Mouse (Mus musculus) C2C12 (cell line): Measurements from ENCODE around the gene Nxph1. TPM values are rescaled to one million over a fixed set of nuclear protein-coding genes. Genes with fewer than 3 reads are reported as not detected.

Experiments used
- H3K27me3 ChIP-seq: one replicate; pipeline ENCODE4 v1.6.1; 2011; ENCODE audit not compliant: control insufficient read depth, insufficient read depth, insufficient read length
- H3K36me3 ChIP-seq: one replicate; pipeline ENCODE4 v1.6.1; 2011; ENCODE audit not compliant: control insufficient read depth, insufficient read depth
- H3K4me3 ChIP-seq: one replicate; pipeline ENCODE4 v1.5.1; 2011; ENCODE audit warnings: mild to moderate bottlenecking, control low read depth; ENCODE audit not compliant: poor library complexity, insufficient read depth, severe bottlenecking
- H3K79me2 ChIP-seq: one replicate; pipeline ENCODE4 v1.6.1; 2011; ENCODE audit not compliant: control insufficient read depth, insufficient read depth
- H3K79me3 ChIP-seq: one replicate; pipeline ENCODE4 v1.6.1; 2011; ENCODE audit warnings: low read depth, control low read depth
- H3ac ChIP-seq: one replicate; pipeline ENCODE3; 2011; ENCODE audit warnings: low read depth; ENCODE audit not compliant: control insufficient read depth, insufficient read length
- CEBPB ChIP-seq: IDR thresholded peaks from one replicate; pipeline ENCODE4 v1.6.1; 2011; ENCODE audit warnings: low read depth, mild to moderate bottlenecking, control low read depth, moderate library complexity
- CTCF ChIP-seq: IDR thresholded peaks from one replicate; pipeline ENCODE4 v1.5.1; 2011; ENCODE audit not compliant: control insufficient read depth, insufficient read depth, insufficient read length
- FOSL1 ChIP-seq: IDR thresholded peaks from one replicate; pipeline ENCODE4 v1.8.0; 2011; ENCODE audit warnings: mild to moderate bottlenecking, low read length; ENCODE audit not compliant: poor library complexity, insufficient read depth, severe bottlenecking
- MAX ChIP-seq: IDR thresholded peaks from one replicate; pipeline ENCODE4 v1.6.1; 2011; ENCODE audit warnings: mild to moderate bottlenecking, control low read depth
- MYOD1 ChIP-seq: IDR thresholded peaks from one replicate; pipeline ENCODE4 v1.6.1; 2011; ENCODE audit warnings: low read depth; ENCODE audit not compliant: control insufficient read depth, insufficient read length
- MYOG ChIP-seq: IDR thresholded peaks from one replicate; pipeline ENCODE4 v1.6.1; 2011; ENCODE audit not compliant: control insufficient read depth, insufficient read length; ENCODE audit errors: extremely low read depth
- USF1 ChIP-seq: IDR thresholded peaks from one replicate; pipeline ENCODE4 v1.6.1; 2011; ENCODE audit warnings: low read depth, mild to moderate bottlenecking, control low read depth, moderate library complexity
- long read RNA-seq, 2 experiments: library from polyadenylated mRNA; unstranded; transcript quantifications; one replicate each; pipeline ENCODE4 v2.0.0; 2019 to 2020
- polyA plus RNA-seq: library from polyadenylated mRNA; unstranded; fragments of >200 nt; fragmentation: generic; extraction: Trizol; gene quantifications from one replicate; pipeline ENCODE4 v1.2.1, GENCODE M21; 2012; ENCODE audit warnings: missing spikeins

Nxph1 gene
- not detected for polyA plus RNA-seq
- long read RNA-seq, experiment 1 = 0 reads
- long read RNA-seq, experiment 2 = 0 reads

DNA sequence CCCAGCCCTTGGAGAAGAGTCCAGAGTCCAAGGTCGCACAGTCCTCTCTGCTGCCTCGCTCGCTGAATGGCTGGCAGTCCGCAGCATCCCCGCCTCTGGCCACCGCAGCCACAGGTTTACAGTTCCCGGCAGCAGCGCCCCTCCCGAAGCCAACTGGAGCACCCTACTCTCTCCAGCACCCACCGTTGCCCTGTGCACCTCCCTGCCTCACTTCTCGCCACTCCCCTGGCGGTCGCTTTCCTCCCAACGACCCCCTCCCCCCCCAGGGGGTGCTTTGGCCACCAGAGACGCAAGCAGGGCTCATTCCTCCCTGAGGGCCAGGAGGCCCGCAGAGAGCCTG, at the start of gene Nxph1:
Gene Nxph1, plus strand, starts transcription at position 301 of the 340 bp plus-strand sequence.
- H3K79me3 ChIP-seq = no peaks in the 10 kb centered on the region
- peaks cover 38% of the 10 kb centered on the region for H3K27me3 ChIP-seq
- H3K4me3 ChIP-seq = no peak within 1 kb of the TSS
- no peak within 1 kb of the TSS for H3ac ChIP-seq
- H3K79me2 ChIP-seq = no peaks in the 10 kb centered on the region
- no peak for TF ChIP-seq MYOD1
- no peak for TF ChIP-seq CEBPB
- no peak for TF ChIP-seq MAX
- TF ChIP-seq MYOG = no peak
- no peak for TF ChIP-seq FOSL1
- no peak for TF ChIP-seq USF1
- TF ChIP-seq CTCF = no peak
- no peaks in the 10 kb centered on the region for H3K36me3 ChIP-seq

DNA sequence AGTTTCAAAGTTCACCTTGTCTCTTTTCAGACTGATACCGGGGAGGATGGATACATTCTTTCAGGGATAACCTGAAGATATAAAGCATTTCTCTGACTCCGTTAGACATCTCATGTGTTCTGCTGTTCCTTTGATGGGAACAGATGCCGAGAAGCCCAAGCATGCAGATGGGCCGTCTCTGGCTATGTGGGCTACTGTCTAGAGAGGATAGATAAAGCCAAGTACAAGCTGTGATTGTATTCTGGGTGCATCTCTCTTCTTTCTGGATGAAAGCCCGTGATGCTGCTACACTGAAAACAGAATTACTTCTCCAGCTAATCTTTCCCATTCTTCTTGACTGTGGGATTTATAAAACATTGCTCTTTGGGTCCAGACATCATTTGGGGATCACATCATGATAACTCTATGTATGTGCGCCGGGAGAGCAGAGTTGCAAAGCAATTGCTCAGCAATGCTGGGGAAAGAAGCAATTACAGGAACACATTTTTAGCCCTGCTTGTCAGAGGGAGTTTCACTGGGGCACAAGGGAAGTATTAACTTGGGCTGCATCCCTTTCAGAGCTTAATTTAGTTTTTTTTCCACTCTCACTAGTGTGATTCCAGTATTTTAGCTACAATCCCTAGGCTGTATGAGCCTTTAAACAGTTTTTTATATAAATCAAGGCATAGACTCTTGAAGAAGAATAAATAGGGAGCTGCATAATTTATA, 48.1 kb upstream of the Nxph1 start:
- no peaks in the 10 kb centered on the region for H3K79me3 ChIP-seq
- H3K79me2 ChIP-seq = no peaks in the 10 kb centered on the region
- no peaks in the 10 kb centered on the region for H3K27me3 ChIP-seq
- H3ac ChIP-seq = no peak overlapping the region
- H3K4me3 ChIP-seq = no peak overlapping the region
- TF ChIP-seq CTCF (no peak), FOSL1 (no peak), MYOG (no peak), MYOD1 (no peak), MAX (no peak), CEBPB (no peak), USF1 (no peak)
- no peaks in the 10 kb centered on the region for H3K36me3 ChIP-seq

DNA sequence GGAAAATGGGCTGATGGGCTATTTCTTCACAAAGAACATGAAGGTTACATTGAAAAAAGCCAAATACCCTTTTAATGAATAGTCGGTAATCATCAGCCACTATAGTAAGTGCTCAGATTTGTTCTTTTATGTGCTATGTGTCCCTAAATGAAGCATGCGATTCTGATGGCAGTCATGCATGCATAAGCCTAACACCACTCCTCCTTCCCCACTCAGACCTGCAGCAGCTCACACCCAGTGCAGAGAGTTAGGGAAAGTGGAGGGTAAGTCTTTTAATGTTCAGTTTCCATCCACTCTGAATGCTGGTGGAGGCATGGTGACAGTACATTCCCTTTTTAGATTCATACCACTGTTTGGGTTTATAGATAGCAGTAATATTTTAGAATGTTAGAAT, 47.5 kb upstream of the Nxph1 start:
- no peak for TF ChIP-seq CEBPB
- Histone ChIP-seq H3K79me2 (no peaks in the 10 kb centered on the region), H3K36me3 (no peaks in the 10 kb centered on the region), H3K27me3 (no peaks in the 10 kb centered on the region), H3K4me3 (no peak overlapping the region), H3ac (no peak overlapping the region), H3K79me3 (no peaks in the 10 kb centered on the region)

DNA sequence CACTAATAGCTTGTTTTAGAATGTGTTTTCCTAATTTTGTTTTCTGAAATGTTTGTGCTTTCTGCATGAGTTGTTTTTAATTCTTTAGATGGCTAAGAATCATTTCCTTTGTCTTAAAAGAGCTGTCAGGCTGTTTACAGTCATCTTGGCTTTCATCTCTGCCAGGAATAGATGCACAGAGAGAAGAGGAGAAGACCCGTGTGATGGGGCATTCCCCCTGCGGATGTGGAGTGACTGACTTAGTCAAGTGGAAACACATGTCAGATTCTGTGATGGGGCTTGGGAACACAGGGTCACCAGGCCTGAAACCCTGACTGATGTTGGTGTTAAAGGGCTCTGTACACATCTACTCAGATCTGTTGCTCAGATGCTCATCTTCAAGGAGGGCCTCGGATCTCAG, 40.3 kb upstream of the Nxph1 start:
- H3K4me3 ChIP-seq = no peak overlapping the region
- TF ChIP-seq FOSL1 (no peak), MAX (no peak), MYOG (no peak), MYOD1 (no peak), USF1 (no peak), CTCF (no peak), CEBPB (no peak)
- H3K79me2 ChIP-seq = no peaks in the 10 kb centered on the region
- no peaks in the 10 kb centered on the region for H3K27me3 ChIP-seq
- no peaks in the 10 kb centered on the region for H3K36me3 ChIP-seq
- no peaks in the 10 kb centered on the region for H3K79me3 ChIP-seq
- H3ac ChIP-seq = no peak overlapping the region

DNA sequence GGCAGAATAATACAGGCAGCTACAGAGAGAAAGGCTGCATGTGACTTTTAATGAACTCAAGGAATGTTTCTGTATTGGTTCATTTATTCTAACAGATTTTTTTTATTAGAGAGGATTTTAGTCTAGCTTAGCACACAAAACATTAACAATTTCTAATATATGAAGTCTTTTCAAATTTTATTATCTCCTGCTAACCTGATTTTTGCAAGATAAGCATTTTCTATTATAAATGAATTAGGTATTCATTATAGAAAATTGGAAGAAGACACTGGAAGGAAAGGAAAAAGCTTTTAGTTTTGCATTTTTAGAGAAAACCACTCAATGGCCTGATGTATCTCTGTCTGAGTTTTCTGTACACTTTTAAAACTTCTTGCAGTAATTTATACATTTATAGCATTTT, 34.8 kb upstream of the Nxph1 start:
- Histone ChIP-seq H3K36me3 (no peaks in the 10 kb centered on the region), H3K4me3 (no peak overlapping the region), H3K79me3 (no peaks in the 10 kb centered on the region), H3ac (no peak overlapping the region), H3K79me2 (no peaks in the 10 kb centered on the region), H3K27me3 (no peaks in the 10 kb centered on the region)
- no peak for TF ChIP-seq USF1
- TF ChIP-seq CTCF = no peak
- no peak for TF ChIP-seq MYOD1
- TF ChIP-seq CEBPB = no peak
- no peak for TF ChIP-seq MYOG
- TF ChIP-seq MAX = no peak
- no peak for TF ChIP-seq FOSL1

DNA sequence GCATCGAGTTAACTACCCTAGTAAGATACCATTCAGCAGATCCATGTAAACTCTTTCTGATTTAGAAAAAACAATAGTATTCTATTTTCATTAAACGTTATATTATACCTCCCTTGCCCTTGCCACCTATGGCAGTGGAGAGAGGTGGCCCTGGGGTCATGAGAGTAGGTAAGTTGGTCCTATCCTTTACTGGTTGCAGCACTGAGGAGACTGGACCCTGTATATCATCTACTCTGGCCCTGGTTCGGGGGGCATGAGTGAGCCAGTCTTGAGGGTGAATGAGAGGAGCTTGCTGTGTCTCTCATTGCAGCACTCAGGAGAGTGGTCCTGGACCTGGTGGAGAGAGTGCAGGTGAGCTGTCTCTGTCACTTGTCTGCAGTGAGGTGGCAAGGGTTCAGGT, 33.5 kb upstream of the Nxph1 start:
- no peaks in the 10 kb centered on the region for H3K27me3 ChIP-seq
- TF ChIP-seq CEBPB (no peak), FOSL1 (no peak), MYOD1 (no peak), CTCF (no peak), MYOG (no peak), USF1 (no peak), MAX (no peak)
- no peaks in the 10 kb centered on the region for H3K79me2 ChIP-seq
- H3K4me3 ChIP-seq = no peak overlapping the region
- H3K79me3 ChIP-seq = no peaks in the 10 kb centered on the region
- H3K36me3 ChIP-seq = no peaks in the 10 kb centered on the region
- no peak overlapping the region for H3ac ChIP-seq
